Mouse (Mus musculus): ENCODE data around the gene Gmeb1. TPM values are rescaled to one million over a fixed set of nuclear protein-coding genes. Genes with fewer than 3 reads are reported as not detected.

Gene Gmeb1
- polyA plus RNA-seq, 1 experiment from 2014 or later = 46.2 TPM

GRCm38 (mm10) chr4:132268871-132269739, 7.7 kb upstream of the Gmeb1 start:
- no peaks in the 10 kb centered on the region for H3K36me3 ChIP-seq
- H3K4me2 ChIP-seq = peak overlapping the region; percentile 60; the same call in 1 of the 2 replicates
- no peak overlapping the region for H3K4me3 ChIP-seq
- H3K4me1 ChIP-seq = peaks cover 12% of the 10 kb centered on the region
- no peaks in the 10 kb centered on the region for H3K9me3 ChIP-seq
- H3K9ac ChIP-seq = no peak overlapping the region
- 8% methylated on average over 6 of the region's 6 CpGs for WGBS
- ATAC-seq (ENCODE audit: insufficient number of reproducible peaks, insufficient read depth, low FRiP score, low TSS enrichment, low read depth) = no peak
- no peaks in the 10 kb centered on the region for H3K27me3 ChIP-seq
- H3K27ac ChIP-seq = peak overlapping the region; percentile 95

- no peak for ATAC-seq (ENCODE audit: insufficient number of reproducible peaks, insufficient read depth, low FRiP score, low TSS enrichment, low read depth)
- Histone ChIP-seq H3K9me3 (no peaks in the 10 kb centered on the region), H3K4me3 (no peak overlapping the region), H3K4me2 (no peak overlapping the region), H3K27ac (no peak overlapping the region), H3K9ac (no peak overlapping the region), H3K36me3 (no peaks in the 10 kb centered on the region), H3K27me3 (no peaks in the 10 kb centered on the region), H3K4me1 (peaks cover 8% of the 10 kb centered on the region; the same call in 1 of the 2 replicates)
- WGBS = 71% methylated on average over 3 of the region's 3 CpGs
Measured at GRCm38 (mm10) chr4:132266835-132267349, 5.5 kb upstream of the Gmeb1 start.

GRCm38 (mm10) chr4:132263313-132263712, 1.9 kb upstream of the Gmeb1 start:
- no peak overlapping the region for H3K4me2 ChIP-seq
- H3K27me3 ChIP-seq = no peaks in the 10 kb centered on the region
- no peak overlapping the region for H3K9ac ChIP-seq
- H3K4me1 ChIP-seq = peaks cover 22% of the 10 kb centered on the region
- ATAC-seq (ENCODE audit: insufficient number of reproducible peaks, insufficient read depth, low FRiP score, low TSS enrichment, low read depth) = no peak
- WGBS = 95% methylated on average over 7 of the region's 7 CpGs
- H3K27ac ChIP-seq = no peak overlapping the region
- 0 out of 2 replicates have a peak, but pooled peaks cover under 1% of the 10 kb centered on the region for H3K36me3 ChIP-seq
- no peak overlapping the region for H3K4me3 ChIP-seq
- H3K9me3 ChIP-seq = no peaks in the 10 kb centered on the region

GRCm38 (mm10) chr4:132262358-132262616, 885 bp upstream of the Gmeb1 start:
- peak overlapping the region; percentile 86 for H3K27ac ChIP-seq
- 73% methylated on average over 5 of the region's 5 CpGs for WGBS
- no peak for ATAC-seq (ENCODE audit: insufficient number of reproducible peaks, insufficient read depth, low FRiP score, low TSS enrichment, low read depth)
- no peaks in the 10 kb centered on the region for H3K9me3 ChIP-seq
- 0 out of 2 replicates have a peak, but pooled peaks cover 4% of the 10 kb centered on the region for H3K36me3 ChIP-seq
- H3K4me2 ChIP-seq = peak overlapping the region; percentile 86
- H3K4me1 ChIP-seq = peaks cover 22% of the 10 kb centered on the region
- H3K9ac ChIP-seq = no peak overlapping the region
- peak overlapping the region; percentile 78 for H3K4me3 ChIP-seq
- H3K27me3 ChIP-seq = no peaks in the 10 kb centered on the region

GRCm38 (mm10) chr4:132260404-132261379, 710 bp downstream of the Gmeb1 start:
- Histone ChIP-seq H3K27ac (peak overlapping the region; percentile 95), H3K4me2 (peak overlapping the region; percentile 86), H3K4me1 (peaks cover 22% of the 10 kb centered on the region), H3K9me3 (no peaks in the 10 kb centered on the region), H3K9ac (peak overlapping the region; percentile 94), H3K4me3 (peak overlapping the region; percentile 78), H3K27me3 (no peaks in the 10 kb centered on the region), H3K36me3 (0 out of 2 replicates have a peak, but pooled peaks cover 4% of the 10 kb centered on the region)
- WGBS = 2% methylated on average over 27 of the region's 64 CpGs
- peak; percentile 74; the same call in 1 of the 2 replicates for ATAC-seq (ENCODE audit: insufficient number of reproducible peaks, insufficient read depth, low FRiP score, low TSS enrichment, low read depth)

- Histone ChIP-seq H3K27ac (no peak overlapping the region), H3K9ac (peak overlapping the region; percentile 37; the same call in 1 of the 2 replicates), H3K4me3 (peak overlapping the region; percentile 78; the same call in 1 of the 2 replicates), H3K36me3 (0 out of 2 replicates have a peak, but pooled peaks cover 4% of the 10 kb centered on the region), H3K4me2 (peak overlapping the region; percentile 86; the same call in 1 of the 2 replicates), H3K4me1 (peaks cover 22% of the 10 kb centered on the region), H3K27me3 (no peaks in the 10 kb centered on the region), H3K9me3 (no peaks in the 10 kb centered on the region)
- no peak for ATAC-seq (ENCODE audit: insufficient number of reproducible peaks, insufficient read depth, low FRiP score, low TSS enrichment, low read depth)
- 90% methylated on average over 4 of the region's 4 CpGs for WGBS
Measured at GRCm38 (mm10) chr4:132259248-132259647, 2.2 kb downstream of the Gmeb1 start.

- Histone ChIP-seq H3K9me3 (no peaks in the 10 kb centered on the region), H3K9ac (no peak overlapping the region), H3K27ac (no peak overlapping the region), H3K27me3 (no peaks in the 10 kb centered on the region), H3K36me3 (peaks cover 13% of the 10 kb centered on the region), H3K4me1 (peaks cover 16% of the 10 kb centered on the region), H3K4me3 (no peak overlapping the region), H3K4me2 (no peak overlapping the region)
- no peak for ATAC-seq (ENCODE audit: insufficient number of reproducible peaks, insufficient read depth, low FRiP score, low TSS enrichment, low read depth)
- WGBS = 92% methylated on average over 3 of the region's 3 CpGs
Measured at GRCm38 (mm10) chr4:132256384-132256783, 5.0 kb downstream of the Gmeb1 start.

- H3K27ac ChIP-seq = no peak overlapping the region
- 69% methylated on average over 3 of the region's 3 CpGs for WGBS
- peaks cover 27% of the 10 kb centered on the region for H3K36me3 ChIP-seq
- no peak for ATAC-seq (ENCODE audit: insufficient number of reproducible peaks, insufficient read depth, low FRiP score, low TSS enrichment, low read depth)
- H3K4me3 ChIP-seq = no peak overlapping the region
- peaks cover 15% of the 10 kb centered on the region for H3K4me1 ChIP-seq
- H3K27me3 ChIP-seq = no peaks in the 10 kb centered on the region
- H3K9me3 ChIP-seq = no peaks in the 10 kb centered on the region
- H3K4me2 ChIP-seq = no peak overlapping the region
- no peak overlapping the region for H3K9ac ChIP-seq
Measured at GRCm38 (mm10) chr4:132254986-132255385, 6.4 kb downstream of the Gmeb1 start.

GRCm38 (mm10) chr4:132253622-132254021, 7.8 kb downstream of the Gmeb1 start:
- 87% methylated on average over 2 of the region's 2 CpGs for whole genome bisulfite sequencing

GRCm38 (mm10) chr4:132253128-132253527, 8.3 kb downstream of the Gmeb1 start:
- ATAC-seq (ENCODE audit: insufficient number of reproducible peaks, insufficient read depth, low FRiP score, low TSS enrichment, low read depth) = no peak
- Histone ChIP-seq H3K4me3 (no peak overlapping the region), H3K4me2 (no peak overlapping the region), H3K27ac (no peak overlapping the region), H3K27me3 (no peaks in the 10 kb centered on the region), H3K36me3 (peaks cover 39% of the 10 kb centered on the region), H3K4me1 (no peaks in the 10 kb centered on the region), H3K9ac (no peak overlapping the region), H3K9me3 (no peaks in the 10 kb centered on the region)
- 86% methylated on average over 8 of the region's 8 CpGs for WGBS

More at GRCm38 (mm10) chr4:132253622-132254021, 7.8 kb downstream of the Gmeb1 start:
- Histone ChIP-seq H3K4me2 (no peak overlapping the region), H3K4me1 (peaks cover 2% of the 10 kb centered on the region), H3K4me3 (no peak overlapping the region), H3K9ac (no peak overlapping the region), H3K27me3 (no peaks in the 10 kb centered on the region), H3K36me3 (peaks cover 37% of the 10 kb centered on the region), H3K9me3 (no peaks in the 10 kb centered on the region), H3K27ac (no peak overlapping the region)
- no peak for ATAC-seq (ENCODE audit: insufficient number of reproducible peaks, insufficient read depth, low FRiP score, low TSS enrichment, low read depth)

- H3K27me3 ChIP-seq = no peaks in the 10 kb centered on the region
- no peak overlapping the region for H3K9ac ChIP-seq
- H3K4me1 ChIP-seq = no peaks in the 10 kb centered on the region
- H3K4me3 ChIP-seq = no peak overlapping the region
- peaks cover 51% of the 10 kb centered on the region for H3K36me3 ChIP-seq
- no peak overlapping the region for H3K4me2 ChIP-seq
- H3K9me3 ChIP-seq = no peaks in the 10 kb centered on the region
- no peak overlapping the region for H3K27ac ChIP-seq
- ATAC-seq (ENCODE audit: insufficient number of reproducible peaks, insufficient read depth, low FRiP score, low TSS enrichment, low read depth) = no peak
- 91% methylated on average over 9 of the region's 9 CpGs for WGBS
Measured at GRCm38 (mm10) chr4:132251596-132251995, 9.8 kb downstream of the Gmeb1 start.

Measured in embryonic facial prominence, embryonic 13.5 days (tissue).